Mouse (Mus musculus): Measurements from ENCODE around the gene Med17.

GRCm38 (mm10) chr9:15245319-15246075 lies 34.2 kb downstream of the Med17 start:
- TF ChIP-seq CTCF (conservative IDR thresholded peaks at IDR 0.05; ENCODE audit: low read length) (no peak), NANOG (IDR thresholded peaks at IDR 0.05; ENCODE audit: borderline replicate concordance, low read length) (no peak)
